Mouse (Mus musculus) midbrain, postnatal 0 days (tissue): Measurements from ENCODE around the gene Hvcn1. TPM values are rescaled to one million over a fixed set of nuclear protein-coding genes. Genes with fewer than 3 reads are reported as not detected.

Experiments
- ATAC-seq: fragments of 200-750 bp; cut with Nextera tagmentation; 2 replicates; pipeline ENCODE4 v1.8.0; 2017; ENCODE audit warnings: moderate number of reproducible peaks, mild to moderate bottlenecking, moderate TSS enrichment, moderate library complexity; ENCODE audit not compliant: low FRiP score
- DNase-seq: peaks from one replicate; pipeline ENCODE4 v3.0.0-alpha.2; 2015; ENCODE audit warnings: low spot score
- H3K27ac ChIP-seq: fragments of 300-500 bp; sonication (generic); 2 replicates; pipeline ENCODE4 v1.5.1; 2014; ENCODE audit warnings: low read depth, mild to moderate bottlenecking, low read length, mixed read lengths
- H3K27me3 ChIP-seq: fragments of 300-500 bp; sonication (generic); 2 replicates; pipeline ENCODE4 v1.6.1; 2014; ENCODE audit warnings: low read length, control low read depth, mixed read lengths; ENCODE audit not compliant: insufficient read depth
- H3K36me3 ChIP-seq: fragments of 300-500 bp; sonication (generic); 2 replicates; pipeline ENCODE4 v1.6.1; 2014; ENCODE audit warnings: low read length, control low read depth, mixed read lengths; ENCODE audit not compliant: insufficient read depth
- H3K4me1 ChIP-seq: fragments of 300-500 bp; sonication (generic); 2 replicates; pipeline ENCODE4 v1.6.1; 2014; ENCODE audit warnings: mild to moderate bottlenecking, control low read depth, antibody characterized with exemption, low read length, mixed read lengths; ENCODE audit not compliant: insufficient read depth
- H3K4me2 ChIP-seq: fragments of 300-500 bp; sonication (generic); 2 replicates; pipeline ENCODE4 v1.6.1; 2014; ENCODE audit warnings: low read depth, mild to moderate bottlenecking, low read length, mixed read lengths; ENCODE audit not compliant: poor library complexity, severe bottlenecking
- H3K4me3 ChIP-seq: fragments of 300-500 bp; sonication (generic); 2 replicates; pipeline ENCODE4 v1.5.1; 2014; ENCODE audit warnings: low read depth, mild to moderate bottlenecking, low read length, moderate library complexity
- H3K9ac ChIP-seq: fragments of 300-500 bp; sonication (generic); replicated peaks from 2 replicates; pipeline ENCODE4 v1.6.1; 2014; ENCODE audit warnings: mild to moderate bottlenecking, low read length, moderate library complexity, mixed read lengths; ENCODE audit not compliant: poor library complexity, severe bottlenecking
- H3K9me3 ChIP-seq: fragments of 300-500 bp; sonication (generic); 2 replicates; pipeline ENCODE4 v1.6.1; 2016; ENCODE audit warnings: low read length, control low read depth
- CTCF ChIP-seq: IDR thresholded peaks from 2 replicates; pipeline ENCODE4 v1.5.1; 2016; ENCODE audit warnings: antibody characterized with exemption, mild to moderate bottlenecking
- whole genome bisulfite sequencing: fragments of 180-500 bp; shearing (Covaris S2); extraction: QIAGEN DNeasy Blood & Tissue Kit; methylation state at CpG from one replicate; pipeline ENCODE4 v1.1.7; 2014; 5-methylcytosine and 5-hydroxymethylcytosine counted together
- polyA plus RNA-seq: library from polyadenylated mRNA; unstranded; fragments of >200 nt; fragmentation: Nextera tagmentation; extraction: Ambion mirVana; gene quantifications from 2 replicates; pipeline ENCODE4 v1.2.1, GENCODE M21; 2015
- total RNA-seq: library from RNA; depleted of rRNA; stranded (reverse); fragments of >200 nt; gene quantifications from 2 replicates; pipeline ENCODE4 v1.2.3, GENCODE M21; 2014

The Hvcn1 gene
- total and polyA plus RNA-seq, 2 experiments from 2014 or later: 1.3 to 2.2 TPM

DNA sequence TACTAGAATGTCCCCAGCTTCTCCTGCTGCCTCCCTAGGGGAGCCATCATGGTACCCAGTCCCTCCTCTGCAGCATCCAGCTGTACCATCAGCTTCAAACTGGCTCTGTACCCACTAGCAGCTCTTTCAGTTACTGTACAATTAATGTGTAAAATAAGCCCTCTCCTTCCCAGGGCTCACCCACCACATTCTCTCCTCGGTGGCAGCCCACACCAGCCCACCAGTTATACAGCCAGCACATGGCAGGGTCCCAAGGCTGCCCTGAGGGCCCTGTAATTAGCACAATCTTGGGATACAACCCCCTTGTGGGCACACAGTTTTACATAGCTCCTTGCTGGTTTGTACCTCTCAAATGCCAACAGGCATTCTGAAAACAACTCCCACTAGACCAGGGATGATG, 34.4 kb downstream of the Hvcn1 start:
- H3K27me3 ChIP-seq: no peaks in the 10 kb centered on the region
- no peak for TF ChIP-seq CTCF
- WGBS: 45% methylated on average over 1 of the region's 1 CpGs
- no peak overlapping the region for H3K4me3 ChIP-seq
- H3K4me2 ChIP-seq: no peak overlapping the region
- peaks cover 8% of the 10 kb centered on the region; the same call in 1 of the 2 replicates for H3K36me3 ChIP-seq
- no peaks in the 10 kb centered on the region for H3K9me3 ChIP-seq
- no peaks in the 10 kb centered on the region for H3K4me1 ChIP-seq
- ATAC-seq: no peak
- H3K27ac ChIP-seq: no peak overlapping the region
- H3K9ac ChIP-seq: no peak overlapping the region
- DNase-seq: no peak

DNA sequence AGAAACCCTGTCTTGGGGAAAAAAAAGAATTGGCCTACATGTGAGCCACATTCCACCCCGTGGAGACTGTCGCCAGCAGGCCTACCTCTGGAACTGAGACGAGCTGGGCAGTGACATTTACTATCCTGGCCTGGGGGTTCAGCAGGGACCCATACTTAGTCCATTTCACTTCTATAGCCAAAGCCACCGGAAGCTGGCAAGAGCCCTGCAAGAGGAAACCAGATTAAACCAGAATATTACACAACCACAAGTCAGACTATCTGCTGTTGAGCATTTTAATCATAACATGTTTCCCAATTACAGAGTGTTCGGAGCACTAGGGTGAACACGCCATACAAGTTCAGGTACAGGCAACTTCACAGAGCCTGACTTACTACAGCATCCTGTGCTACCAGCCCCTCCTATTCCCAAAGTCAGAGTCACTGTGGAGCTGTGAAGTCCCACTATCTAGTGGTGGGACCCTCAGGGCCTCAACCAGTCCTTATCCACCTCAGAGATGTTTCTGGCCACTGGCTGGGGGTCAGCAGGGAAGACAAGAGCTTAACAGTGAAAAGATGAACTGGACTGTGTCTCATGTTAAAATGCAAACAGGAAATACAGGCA, 36.0 kb downstream of the Hvcn1 start:
- Histone ChIP-seq H3K4me1 (no peaks in the 10 kb centered on the region), H3K4me3 (no peak overlapping the region), H3K27ac (no peak overlapping the region), H3K36me3 (peaks cover 17% of the 10 kb centered on the region), H3K27me3 (no peaks in the 10 kb centered on the region), H3K9me3 (no peaks in the 10 kb centered on the region), H3K9ac (no peak overlapping the region), H3K4me2 (no peak overlapping the region)
- no peak for DNase-seq
- TF ChIP-seq CTCF: no peak
- 90% methylated on average over 6 of the region's 6 CpGs for WGBS
- no peak for ATAC-seq

DNA sequence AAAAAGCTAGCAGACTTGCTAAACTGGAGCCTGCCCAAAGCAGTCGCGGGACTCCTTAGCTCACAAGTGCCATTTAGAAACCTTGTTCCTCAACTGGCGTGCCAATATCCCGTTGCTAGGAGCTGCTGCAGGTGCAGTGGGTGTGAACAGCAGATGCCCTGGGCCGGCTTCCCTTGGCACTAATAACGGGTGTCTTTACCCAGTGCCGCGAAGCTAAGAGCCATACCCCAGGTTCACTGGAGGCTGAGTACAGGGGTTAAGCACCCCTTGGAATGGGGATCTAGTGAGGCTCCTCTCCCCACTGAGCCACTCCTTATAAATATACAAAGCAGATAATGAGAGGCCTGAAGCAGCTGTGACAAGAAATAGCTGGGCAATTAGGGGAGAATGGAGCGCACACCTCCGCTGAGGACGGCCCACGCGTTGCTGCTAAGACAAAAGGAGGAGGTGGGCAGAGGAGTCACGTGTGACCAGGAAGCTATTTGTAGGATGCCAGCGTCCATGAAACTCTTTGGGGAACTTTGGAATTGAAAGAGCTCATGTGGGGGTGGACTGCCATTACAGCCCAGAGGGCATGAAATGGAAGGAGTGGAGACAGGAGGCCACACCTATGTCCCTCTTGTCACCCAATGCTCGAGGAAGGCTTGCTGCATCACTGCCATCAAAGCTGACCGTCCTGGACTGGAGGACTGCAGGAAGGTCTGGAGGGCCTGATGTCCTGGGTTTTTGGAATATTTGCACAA, 37.3 kb downstream of the Hvcn1 start:
- 65% methylated on average over 17 of the region's 17 CpGs for WGBS
- Histone ChIP-seq H3K9me3 (no peaks in the 10 kb centered on the region), H3K9ac (no peak overlapping the region), H3K4me2 (no peak overlapping the region), H3K27ac (no peak overlapping the region), H3K27me3 (no peaks in the 10 kb centered on the region), H3K36me3 (peaks cover 29% of the 10 kb centered on the region), H3K4me3 (no peak overlapping the region), H3K4me1 (no peaks in the 10 kb centered on the region)
- TF ChIP-seq CTCF: no peak
- DNase-seq (peak; percentile 21), ATAC-seq (no peak)

DNA sequence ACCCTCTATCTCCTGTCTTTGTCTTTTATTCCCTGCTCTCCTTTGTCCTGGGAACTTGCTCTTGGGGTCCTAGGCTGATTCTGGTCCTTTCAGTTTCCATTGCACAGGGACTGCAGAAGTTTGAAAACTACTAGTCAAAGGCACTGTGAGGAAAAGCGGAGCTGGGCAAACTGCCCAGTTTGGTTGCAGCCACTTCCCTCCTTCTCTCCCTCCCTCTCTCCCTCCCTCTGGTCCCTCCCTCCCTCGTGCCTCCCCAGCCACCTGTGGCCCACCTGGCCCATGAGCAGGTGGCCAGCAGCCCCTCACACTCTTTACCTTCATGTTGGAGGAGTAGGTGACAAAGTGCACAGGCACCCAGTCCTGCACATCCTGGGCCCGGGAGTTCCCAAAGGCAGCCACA, 38.6 kb downstream of the Hvcn1 start:
- Histone ChIP-seq H3K27me3 (no peaks in the 10 kb centered on the region), H3K36me3 (peaks cover 29% of the 10 kb centered on the region), H3K4me2 (no peak overlapping the region), H3K4me3 (no peak overlapping the region), H3K9me3 (no peaks in the 10 kb centered on the region), H3K9ac (no peak overlapping the region), H3K27ac (no peak overlapping the region), H3K4me1 (no peaks in the 10 kb centered on the region)
- WGBS: 81% methylated on average over 3 of the region's 3 CpGs
- TF ChIP-seq CTCF: no peak
- ATAC-seq (no peak), DNase-seq (peak; percentile 25)

DNA sequence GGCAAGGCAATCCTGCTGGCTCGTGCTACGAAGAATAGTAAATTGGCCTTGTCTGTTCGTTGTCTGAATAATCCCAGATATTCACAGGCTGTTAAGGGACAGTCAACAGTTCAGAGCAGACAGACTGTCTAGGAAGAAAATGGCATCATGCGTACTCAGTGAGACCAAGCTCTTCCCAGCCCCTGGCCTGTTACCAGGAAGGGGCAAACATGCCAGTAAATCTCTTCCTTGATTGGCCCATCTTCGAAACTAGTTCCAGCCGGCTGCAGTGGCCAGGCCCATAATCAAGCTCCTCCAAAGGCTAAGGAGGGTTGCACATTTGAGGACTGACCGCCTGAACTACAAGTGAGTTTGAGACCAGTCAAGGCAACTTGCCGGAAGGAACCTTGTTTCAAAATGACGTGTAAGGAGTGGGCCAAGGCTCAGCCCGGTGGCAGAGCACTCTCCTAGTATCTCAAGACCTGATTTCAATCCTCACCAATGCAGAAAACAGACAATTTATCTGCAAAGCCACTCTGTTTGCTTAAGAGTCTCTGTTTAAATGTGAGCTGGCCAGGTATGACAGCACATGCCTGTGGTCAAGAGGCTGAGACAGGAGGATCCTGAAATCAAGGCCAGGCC, 40.1 kb downstream of the Hvcn1 start:
- Histone ChIP-seq H3K4me3 (no peak overlapping the region), H3K9ac (no peak overlapping the region), H3K4me1 (no peaks in the 10 kb centered on the region), H3K4me2 (no peak overlapping the region), H3K9me3 (no peaks in the 10 kb centered on the region), H3K36me3 (peaks cover 27% of the 10 kb centered on the region), H3K27ac (no peak overlapping the region), H3K27me3 (no peaks in the 10 kb centered on the region)
- no peak for TF ChIP-seq CTCF
- ATAC-seq (no peak), DNase-seq (no peak)
- 88% methylated on average over 10 of the region's 10 CpGs for WGBS

DNA sequence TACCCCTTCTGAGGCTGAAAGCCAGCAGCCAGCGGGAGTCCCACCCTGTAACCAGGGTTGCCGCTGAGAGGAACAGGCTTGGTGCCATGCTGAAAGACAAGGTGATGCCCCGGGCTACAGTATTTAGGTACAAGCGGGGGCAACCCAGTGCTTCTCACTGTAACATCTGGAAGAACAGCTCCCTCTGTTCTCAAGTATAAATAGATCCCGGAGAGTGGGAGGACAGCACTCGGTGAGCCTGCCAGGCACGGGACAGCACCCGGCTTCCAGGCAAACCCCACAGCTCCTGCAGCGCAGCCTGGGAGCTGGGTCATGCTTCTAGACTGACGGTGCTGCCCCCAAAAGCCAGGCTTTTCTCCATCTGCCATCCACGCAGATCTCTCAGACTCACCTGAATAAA, 40.9 kb downstream of the Hvcn1 start:
- no peak for ATAC-seq

More for the DNA sequence above, 40.9 kb downstream of the Hvcn1 start:
- DNase-seq: no peak
- Histone ChIP-seq H3K4me1 (no peaks in the 10 kb centered on the region), H3K4me2 (no peak overlapping the region), H3K27me3 (no peaks in the 10 kb centered on the region), H3K36me3 (peaks cover 27% of the 10 kb centered on the region), H3K9ac (0 out of 2 replicates have a peak overlapping the region, but pooled peaks have one; percentile 2), H3K4me3 (no peak overlapping the region), H3K27ac (no peak overlapping the region), H3K9me3 (no peaks in the 10 kb centered on the region)
- WGBS: 88% methylated on average over 11 of the region's 11 CpGs
- TF ChIP-seq CTCF: no peak
